Mouse (Mus musculus) mouse embryonic stem cell (cell line): ENCODE results near the gene Nt5c1a.
"Not testable (repeated sequence)": the region's sequence is repeated elsewhere in the genome, so short reads cannot be mapped to it uniquely, and the experiment has no call there.

ENCODE experiments used
- in situ Hi-C, 2 experiments: fragments of 300-500 bp; cut with MboI; formaldehyde crosslinking; loops; 1 replicate in 1 of 2; 3 replicates in 1 of 2; pipeline ENCODE4 v1.14.3; 2019 to 2020; ENCODE audit warnings: low sequenced_read_pairs in 2 of 2, low pct_unique_long_range_greater_than_20kb in 1 of 2, mixed read lengths in 1 of 2; ENCODE audit not compliant: unreplicated experiment in 1 of 2

Gene Nt5c1a

DNA sequence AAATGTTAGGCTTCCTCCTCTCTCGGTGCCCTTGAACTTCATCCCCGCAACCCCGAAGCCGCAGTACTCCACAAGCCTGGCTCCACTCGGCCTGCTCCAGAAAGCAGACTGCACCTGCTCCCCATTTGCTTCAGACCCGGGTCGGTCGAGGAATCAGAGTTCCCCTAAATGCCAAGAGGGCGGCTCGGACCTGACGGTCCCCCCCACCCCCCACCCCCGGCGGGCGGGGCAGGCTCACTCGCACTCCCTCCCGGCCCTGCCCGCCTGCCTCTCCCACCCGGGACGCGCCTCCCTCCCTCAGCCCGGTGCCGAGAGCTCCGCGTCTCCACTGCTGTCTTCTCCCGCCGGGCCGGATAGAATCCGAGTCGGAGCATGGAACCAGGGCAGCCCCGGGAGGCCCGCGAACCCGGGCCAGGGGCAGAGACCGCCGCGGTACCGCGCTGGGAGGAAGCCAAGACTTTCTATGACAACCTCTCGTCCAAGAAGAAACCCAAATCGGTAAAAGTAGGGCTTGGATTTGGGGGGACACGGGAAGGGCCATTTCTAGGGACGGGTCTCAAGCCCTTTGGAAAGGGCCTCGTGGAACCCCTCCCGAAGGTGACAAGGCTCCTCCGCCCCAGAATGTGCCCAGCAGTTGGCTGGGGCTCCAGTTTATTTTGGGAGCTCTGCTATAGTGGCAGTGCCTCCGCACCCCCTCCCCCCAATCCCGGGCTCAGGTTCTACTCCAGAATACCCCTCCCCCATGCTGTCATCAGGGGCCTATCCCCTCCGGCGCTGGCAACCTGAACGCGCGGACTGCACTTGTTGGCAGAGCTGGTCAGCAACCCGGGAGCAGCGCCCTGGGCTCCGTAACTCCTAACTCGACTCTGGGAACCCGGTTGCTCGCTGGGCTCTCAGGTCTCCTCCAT is at the start of gene Nt5c1a:
Gene Nt5c1a (plus strand): TSS at position 319 of the 908 bp plus-strand sequence.
- in situ Hi-C loops = no loop called here

DNA sequence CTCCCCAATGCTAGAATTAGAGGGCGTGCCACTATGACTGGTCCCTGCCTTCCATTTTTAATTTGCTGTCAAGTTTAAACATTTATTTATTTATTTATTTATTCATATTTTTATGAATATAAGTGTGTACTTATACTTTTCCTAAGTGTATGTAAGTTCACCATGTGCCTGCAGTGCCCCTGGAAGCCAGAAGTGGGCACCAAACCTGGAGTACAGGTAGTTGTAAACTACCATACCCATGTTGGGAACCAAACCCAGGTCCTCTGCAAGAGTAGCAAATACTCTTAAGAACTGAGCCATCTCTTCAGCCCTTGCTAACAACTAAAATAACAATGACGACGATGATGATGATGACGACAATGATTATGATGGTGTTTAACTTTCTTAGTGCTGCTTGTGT is 49.3 kb upstream of the Nt5c1a start:
- in situ Hi-C loops = no loop called here

DNA sequence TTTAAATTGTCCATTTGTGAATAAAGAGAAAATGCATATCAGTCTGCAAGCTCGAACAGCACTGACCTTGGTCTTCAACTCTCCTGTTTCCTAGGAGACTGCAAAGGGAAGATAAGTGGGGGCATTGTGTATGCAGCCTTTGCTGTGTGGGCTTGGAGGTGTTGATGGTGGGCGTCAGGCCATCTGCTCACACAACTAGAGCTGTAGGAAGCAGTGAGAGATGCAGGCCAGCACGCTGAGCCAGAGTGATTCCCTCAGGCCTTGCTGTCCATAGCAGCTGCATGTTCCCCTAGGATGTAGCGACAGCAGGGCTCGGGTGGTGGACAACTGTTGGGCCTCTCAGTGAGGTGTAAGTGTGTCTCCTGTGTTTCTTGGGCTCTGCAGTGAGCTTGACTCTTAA is 48.3 kb upstream of the Nt5c1a start:
- in situ Hi-C loops = no loop called here

DNA sequence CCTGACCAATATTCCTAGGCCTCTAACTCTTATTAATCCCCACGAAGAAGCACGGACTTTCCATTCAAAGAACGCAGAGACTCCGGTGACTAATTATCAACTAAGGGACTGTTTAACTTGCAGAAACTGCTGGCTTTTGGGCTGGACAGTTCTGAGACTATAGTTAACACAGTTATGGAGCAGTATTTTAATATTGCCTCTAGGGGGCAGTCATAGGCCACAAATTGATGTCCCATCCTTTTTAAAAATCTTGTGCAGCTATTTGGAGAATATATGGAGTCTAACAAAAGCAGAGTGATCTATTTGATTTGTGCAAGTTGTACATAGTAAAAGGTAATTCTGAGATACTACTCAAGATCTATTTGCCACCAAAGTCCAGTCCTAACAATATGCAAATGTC is 46.3 kb upstream of the Nt5c1a start:
- in situ Hi-C loops = no loop called here

DNA sequence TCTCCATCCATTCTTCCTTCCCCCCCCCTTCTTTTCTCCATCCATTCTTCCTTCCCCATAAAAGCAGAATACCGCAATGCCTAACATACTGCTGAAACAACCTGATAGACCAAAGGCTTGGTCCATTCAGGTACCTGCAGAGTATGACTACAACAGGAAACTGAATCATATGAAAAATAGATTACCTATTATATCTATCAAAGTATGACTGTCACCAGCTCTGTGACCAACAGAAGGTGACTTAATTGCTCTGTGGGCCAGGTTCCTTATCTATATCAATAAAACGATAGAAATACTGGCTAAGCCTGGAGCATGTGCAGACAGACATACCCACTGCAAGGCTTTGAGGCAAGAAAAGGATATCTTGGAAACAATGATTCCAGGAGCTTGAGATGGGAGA is 45.9 kb upstream of the Nt5c1a start:
- in situ Hi-C loops = no loop called here

DNA sequence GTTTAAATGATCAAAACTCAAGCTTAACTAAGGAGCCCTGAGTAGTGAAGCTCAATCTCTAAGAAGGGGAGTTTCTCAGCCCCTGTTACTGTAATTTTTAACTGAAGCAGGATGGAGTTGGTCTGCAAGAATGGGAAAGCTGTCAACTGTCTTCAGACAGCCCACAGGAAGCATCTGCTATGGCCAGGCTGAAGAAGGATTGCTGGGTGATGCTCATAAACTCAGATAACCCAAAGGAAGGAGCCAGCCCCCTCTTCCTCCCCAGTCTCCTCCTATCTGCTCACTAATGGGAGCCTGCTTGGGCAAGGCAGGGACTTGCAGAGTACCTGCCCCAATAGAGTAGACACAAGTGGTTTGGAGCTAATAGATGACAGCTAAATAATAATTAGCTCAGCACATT is 45.5 kb upstream of the Nt5c1a start:
- in situ Hi-C loops = no loop called here

DNA sequence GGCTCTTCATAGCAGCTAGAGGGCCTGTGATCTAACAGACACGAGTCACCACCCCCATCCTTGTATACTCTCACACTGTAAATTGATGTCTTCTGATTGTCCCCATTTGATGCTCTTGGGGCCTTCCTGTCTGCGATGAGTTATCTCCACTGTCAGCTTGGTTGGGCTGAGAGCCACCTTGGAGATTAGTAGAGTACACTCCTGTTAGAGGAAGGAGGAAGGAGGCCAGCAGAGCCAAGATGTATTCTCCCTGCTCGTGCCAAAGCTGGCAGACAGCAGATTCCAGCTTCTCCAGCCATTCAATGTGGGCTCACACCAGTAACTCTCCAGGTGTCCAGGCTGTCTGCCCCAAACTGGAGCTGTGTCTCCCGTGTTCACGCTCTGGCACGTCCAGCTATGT is 40.7 kb upstream of the Nt5c1a start:
- in situ Hi-C loops = no loop called here

DNA sequence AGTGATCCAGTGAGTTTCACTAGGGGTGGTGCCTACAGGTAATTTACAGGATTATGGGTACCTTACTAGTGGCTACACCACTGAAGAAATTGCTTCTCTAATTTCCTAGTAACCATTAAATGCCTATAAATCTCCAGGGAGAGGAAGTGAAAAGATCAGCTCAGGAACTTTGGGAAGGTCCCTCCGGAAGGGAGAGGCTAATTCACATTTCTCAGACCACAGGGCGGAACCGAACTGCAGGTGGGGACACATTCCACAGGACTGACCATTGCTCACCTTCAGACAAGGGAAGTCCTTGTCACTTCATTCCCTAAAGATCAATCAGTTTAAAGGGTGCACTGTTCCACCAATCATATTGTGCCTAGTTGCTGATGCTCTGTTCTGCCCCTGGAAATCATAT is 40.1 kb upstream of the Nt5c1a start:
- in situ Hi-C loops = not testable (repeated sequence)

DNA sequence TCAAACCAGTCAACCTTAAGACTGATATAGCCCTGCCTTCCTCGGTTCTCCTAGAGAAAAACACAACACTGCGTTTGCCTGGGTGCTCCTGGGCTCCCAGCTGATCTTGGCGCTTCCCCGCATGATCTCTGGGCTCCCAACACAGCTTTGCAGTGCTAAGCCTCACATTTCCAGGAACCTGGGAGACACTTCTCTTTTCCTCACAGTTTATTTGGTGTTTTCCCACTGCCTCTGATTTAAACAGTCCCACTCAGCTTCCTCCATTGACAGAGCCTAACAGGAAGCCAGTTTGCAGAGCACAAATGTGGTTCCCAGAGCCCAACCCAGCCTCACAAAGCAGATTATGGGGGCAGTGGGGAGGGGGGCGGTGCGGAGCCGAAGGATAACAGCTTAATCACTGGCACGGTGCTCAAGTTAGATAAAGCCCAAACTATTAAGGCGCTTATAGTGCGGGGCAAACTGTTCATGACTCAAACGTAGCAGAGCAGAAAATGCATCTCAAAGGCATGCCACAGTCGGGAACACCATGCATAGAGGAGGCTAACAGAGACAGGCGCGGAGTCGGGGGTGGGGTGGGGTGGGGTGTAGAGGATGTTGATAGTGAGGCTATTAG is 38.9 kb upstream of the Nt5c1a start:
- in situ Hi-C loops = no loop called here

DNA sequence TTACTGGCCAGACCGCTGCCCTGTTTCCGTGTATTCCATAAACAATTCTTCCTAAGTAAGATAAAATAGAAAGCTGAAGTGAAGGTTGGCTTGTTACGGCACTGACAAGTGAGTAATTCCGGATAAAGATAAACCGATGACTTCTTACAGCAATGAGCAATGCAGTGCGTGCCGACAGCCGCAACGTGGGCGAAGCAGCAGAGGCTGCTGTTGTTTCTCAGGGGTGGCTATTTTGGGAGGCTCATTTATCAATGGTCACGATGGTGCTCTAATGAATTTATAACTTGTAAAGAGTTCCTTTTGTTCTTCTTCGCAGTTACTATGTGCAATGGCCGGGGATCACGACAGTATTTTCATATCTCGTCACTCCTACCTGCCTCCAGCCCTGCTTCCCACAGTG is 37.1 kb upstream of the Nt5c1a start:
- in situ Hi-C loops = no loop called here

DNA sequence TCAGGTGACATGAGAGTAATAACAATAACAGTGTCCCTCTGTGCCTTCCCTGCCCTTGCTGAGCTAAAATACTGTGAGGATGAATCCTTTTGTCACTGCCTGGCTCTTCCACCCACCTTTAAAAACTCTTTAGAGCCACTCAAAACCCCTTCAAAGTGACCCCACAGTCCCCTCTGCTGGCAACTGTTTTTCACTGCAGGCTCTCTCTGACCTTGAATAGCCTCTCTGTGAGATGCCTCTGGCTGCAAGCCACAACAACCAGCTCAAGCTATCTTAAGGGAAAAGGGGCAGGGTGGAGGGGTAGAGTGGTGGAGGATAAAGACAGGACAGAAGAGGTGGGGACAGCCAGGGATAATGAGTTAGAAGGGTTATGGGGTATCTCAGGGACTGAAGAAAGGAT is 29.5 kb upstream of the Nt5c1a start:
- in situ Hi-C loops = no loop called here

DNA sequence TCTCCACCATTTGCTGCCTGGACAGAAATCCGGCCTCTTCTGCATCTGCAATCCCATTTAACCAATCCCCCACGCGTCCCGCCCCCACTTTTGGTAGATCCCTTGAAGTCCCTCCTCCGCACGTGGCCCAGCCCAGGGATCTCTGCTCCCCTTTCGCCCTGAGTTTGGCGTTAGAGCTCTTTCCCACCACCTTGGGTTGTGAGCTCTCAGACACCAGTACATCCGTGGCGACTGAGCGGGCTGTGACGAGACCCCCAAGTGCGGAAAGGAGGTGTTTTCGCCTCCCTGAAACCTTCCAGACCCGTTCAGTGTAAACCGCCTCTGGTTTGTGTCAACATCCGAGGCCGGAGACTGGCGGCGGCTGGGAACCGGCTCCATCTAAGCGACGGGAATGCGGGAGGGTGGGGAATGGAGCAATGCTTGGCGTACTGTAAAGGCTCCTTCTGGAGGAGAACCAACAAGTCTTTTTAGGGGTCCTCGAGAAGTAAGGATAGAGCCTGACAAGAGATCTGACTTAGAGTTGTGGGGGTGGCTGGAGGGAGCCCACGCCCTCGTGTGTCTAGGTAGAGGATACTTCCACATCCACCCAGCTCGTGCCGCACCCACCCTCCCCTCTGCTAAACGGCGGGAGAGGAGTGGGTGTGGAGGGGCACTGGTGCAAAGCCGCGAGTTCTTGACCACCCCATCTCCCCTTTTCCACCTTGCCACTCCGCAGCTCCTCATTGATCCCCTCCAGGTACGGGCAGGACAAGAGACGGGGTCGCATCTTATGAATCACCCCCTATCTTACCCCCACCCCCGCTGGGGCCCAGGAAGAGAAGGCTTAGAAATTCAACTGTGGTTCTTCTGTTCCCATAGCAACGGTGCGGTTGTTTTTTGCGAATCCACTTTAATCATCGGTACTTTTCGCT is 18.7 kb upstream of the Nt5c1a start, which contains the start of gene Hpcal4:
Gene Hpcal4 (plus strand): TSS at position 900 of the 911 bp plus-strand sequence.
- in situ Hi-C loops = no loop called here

DNA sequence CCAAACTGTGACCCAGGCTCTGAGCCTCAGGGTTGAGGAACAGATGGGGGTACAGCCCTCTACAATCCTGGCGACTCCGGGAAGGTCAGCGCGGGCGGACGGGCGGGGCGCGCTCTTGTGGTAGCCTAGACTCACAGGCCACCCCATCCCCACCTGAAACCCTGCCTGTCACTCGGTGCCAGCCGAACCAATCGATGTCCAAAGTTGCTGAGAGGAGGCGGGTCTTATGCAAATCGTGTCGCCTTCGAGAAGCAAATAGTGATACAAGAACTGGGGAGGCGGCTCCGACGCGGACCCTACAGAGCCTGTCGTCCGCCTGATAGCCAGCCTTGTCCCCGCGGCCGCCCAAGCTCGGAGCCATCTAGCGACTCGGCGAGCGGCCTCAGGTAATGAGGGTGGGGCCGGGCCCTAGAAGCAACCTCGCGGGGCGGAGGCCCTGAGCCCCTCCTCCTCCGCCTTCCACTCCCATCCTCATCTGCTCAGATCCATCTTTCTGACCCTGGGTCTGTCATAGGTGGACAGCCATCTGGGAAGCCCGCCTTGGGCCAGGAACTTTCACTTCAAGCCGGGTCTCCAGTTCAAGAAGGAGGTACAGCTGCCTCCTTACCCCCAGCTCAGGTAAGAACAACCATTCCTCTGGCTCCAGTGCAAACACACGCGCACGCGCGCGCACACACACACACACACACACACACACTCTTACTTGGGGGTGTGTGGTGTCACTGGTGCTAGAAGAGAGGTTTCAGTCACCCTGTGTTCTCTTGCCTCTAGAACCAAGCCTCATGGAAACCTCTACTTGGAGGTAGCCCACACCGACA is 17.9 kb upstream of the Nt5c1a start:
- in situ Hi-C loops = no loop called here

DNA sequence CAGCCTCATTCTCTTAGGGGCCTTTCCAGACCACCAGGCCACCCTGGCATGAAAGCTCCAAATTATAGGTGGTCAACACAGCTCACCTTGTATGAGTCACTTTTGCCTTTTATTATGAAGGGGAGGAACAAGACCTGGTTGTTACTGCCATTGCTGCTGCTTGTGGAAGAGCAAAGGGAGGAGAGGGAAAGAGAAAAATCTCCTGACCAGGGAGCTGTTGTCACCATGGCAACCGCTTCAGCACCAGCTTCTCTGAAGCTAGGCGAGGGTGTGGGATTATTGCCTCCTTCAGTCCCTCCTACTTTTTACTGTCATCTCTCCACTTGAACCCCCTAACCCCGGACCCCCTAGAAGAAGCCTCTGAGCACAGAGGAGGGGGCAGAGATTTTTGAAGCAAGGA is 16.5 kb upstream of the Nt5c1a start:
- in situ Hi-C loops = no loop called here

DNA sequence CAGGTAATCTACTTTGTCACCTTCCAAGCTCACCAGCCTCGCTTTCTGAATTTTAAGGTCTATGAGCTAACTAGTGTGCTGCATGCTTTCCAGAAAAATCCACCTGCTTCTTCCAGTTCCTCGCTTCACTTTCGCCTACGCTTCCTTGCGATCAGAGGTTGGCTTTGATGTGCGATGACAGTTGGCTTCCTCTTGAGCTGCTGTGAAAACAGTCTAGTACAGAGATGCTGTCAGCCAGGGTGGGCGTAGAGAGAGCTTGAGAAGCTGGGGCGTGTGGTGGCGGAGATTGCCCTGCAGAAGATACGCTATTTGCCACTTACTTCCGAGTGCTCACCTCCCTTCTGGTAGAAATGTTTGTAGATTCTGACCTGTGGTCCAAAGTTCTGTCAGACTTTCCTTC is 9.0 kb upstream of the Nt5c1a start:
- in situ Hi-C loops = no loop called here

DNA sequence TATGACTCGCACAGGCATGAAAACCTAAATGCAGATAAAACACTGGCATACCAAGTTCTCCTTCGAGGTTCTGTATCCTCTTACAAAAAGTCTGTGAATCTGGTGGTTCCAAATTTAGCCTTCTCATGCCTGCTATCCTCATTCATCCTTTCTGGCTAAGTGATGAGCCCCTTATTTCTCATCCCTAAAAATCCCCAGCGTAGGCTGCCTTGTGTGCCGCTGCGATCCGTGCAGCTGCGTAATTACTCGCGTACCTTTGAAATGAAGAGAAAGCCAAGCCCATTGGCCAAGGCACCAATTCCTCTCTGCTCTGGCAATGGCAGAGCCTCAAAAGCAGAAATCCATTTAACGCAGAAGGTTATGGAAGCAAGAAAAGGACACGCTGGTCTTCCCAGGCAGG is 7.5 kb upstream of the Nt5c1a start:
- in situ Hi-C loops = no loop called here

DNA sequence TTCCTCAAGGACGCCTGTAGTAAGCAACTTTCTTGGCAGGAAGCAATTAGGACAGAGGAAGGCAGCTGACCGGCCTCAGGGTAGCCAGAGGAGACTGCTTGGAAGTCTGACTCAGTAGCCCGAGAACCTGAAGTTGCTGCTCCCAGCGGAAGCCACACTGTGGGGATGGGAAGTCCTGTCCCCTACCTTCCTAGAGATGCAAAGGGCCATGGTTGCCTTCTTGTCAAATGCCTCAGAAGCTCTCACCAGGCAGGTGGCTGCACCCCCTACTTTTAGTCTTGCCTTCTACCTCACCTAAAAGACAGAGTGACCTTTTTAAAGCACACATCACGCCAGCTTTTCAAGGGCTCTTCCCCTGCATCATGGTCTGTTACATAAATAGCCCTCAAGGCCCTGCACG is 4.6 kb upstream of the Nt5c1a start:
- in situ Hi-C loops = no loop called here

DNA sequence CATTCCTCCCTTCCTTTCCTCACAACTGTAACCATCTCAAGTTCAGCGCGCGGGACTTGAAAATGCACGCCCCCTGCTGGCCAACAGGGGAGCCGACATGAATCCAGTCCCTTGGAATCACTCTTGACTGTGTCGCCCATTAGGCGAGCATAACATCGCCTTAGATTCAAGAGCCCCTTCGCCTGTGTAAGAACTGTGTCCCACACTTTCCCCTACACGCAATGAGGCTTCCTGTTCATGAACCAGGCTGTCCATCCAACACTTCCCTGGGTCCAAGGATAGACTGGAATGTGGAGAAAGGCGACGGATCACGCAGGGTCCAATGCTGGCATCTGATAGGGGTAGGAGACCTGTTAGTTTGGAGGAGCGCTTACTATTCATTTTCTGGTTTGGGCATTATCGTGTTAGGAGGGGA is 526 bp upstream of the Nt5c1a start:
- in situ Hi-C loops = no loop called here
